Mouse (Mus musculus) midbrain, embryonic 13.5 days (tissue): ENCODE data around the gene Lrrn4. TPM values are rescaled to one million over a fixed set of nuclear protein-coding genes. Genes with fewer than 3 reads are reported as not detected.

Experiments
- polyA plus RNA-seq: library from polyadenylated mRNA; unstranded; fragments of >200 nt; fragmentation: Nextera tagmentation; extraction: Ambion mirVana; gene quantifications from 2 replicates; pipeline ENCODE4 v1.2.1, GENCODE M21; 2015

Lrrn4 gene
- polyA plus RNA-seq, 1 experiment from 2014 or later: 0.05 TPM

Other genes starting within 250 kb of the Lrrn4 start
- gene Shld1, start 194.0 kb downstream of the Lrrn4 start, polyA plus RNA-seq: 22.2 and 23.5 TPM in 2 replicates
- 66.3 and 77.7 TPM in 2 replicates for gene Chgb, start 99.6 kb downstream of the Lrrn4 start, polyA plus RNA-seq
- 25.0 and 33.5 TPM in 2 replicates for gene Trmt6, start 64.8 kb downstream of the Lrrn4 start, polyA plus RNA-seq
- gene Mcm8, start 64.8 kb downstream of the Lrrn4 start, polyA plus RNA-seq: 7.8 and 10.0 TPM in 2 replicates
- gene Crls1, start 34.2 kb downstream of the Lrrn4 start, polyA plus RNA-seq: 8.9 and 9.0 TPM in 2 replicates
- gene Fermt1, start 65.0 kb upstream of the Lrrn4 start, polyA plus RNA-seq: not detected in 2 replicates